Mouse (Mus musculus) kidney, adult 2 months (tissue): ENCODE measurements around the gene Bptf.
A peak's percentile ranks its signal among the peaks of the same experiment; 100 is the strongest.

Source experiments
- CTCF ChIP-seq: fragments of 200-500 bp; conservative IDR thresholded peaks from 2 replicates; pipeline ENCODE4 v1.5.1; 2011; ENCODE audit warnings: low read depth, mild to moderate bottlenecking, control low read depth, low read length, moderate library complexity, mixed read lengths; ENCODE audit not compliant: insufficient read depth, insufficient read length
- POLR2A ChIP-seq: fragments of 200-500 bp; IDR thresholded peaks from one replicate; pipeline ENCODE4 v1.6.1; 2011; ENCODE audit warnings: low read depth, low read length, control low read depth

- TF ChIP-seq CTCF, result peak; percentile 25; the same call in 1 of the 2 replicates
- no peak for TF ChIP-seq POLR2A
Measured at GRCm38 (mm10) chr11:107014597-107015309, 117.2 kb downstream of the Bptf start.
